Mouse (Mus musculus) E14TG2a.4 (cell line): ENCODE results near the gene Cpxm1.

Experiments used
- CTCF ChIP-seq: conservative IDR thresholded peaks from 2 replicates; pipeline ENCODE4 v1.5.1; 2014; ENCODE audit warnings: low read length
- NANOG ChIP-seq: IDR thresholded peaks from 2 replicates; pipeline ENCODE4 v1.6.1; 2014; ENCODE audit warnings: borderline replicate concordance, low read length, mixed read lengths
- POU5F1 ChIP-seq: IDR thresholded peaks from 2 replicates; pipeline ENCODE4 v1.6.1; 2014; ENCODE audit warnings: low read length, borderline replicate concordance

DNA sequence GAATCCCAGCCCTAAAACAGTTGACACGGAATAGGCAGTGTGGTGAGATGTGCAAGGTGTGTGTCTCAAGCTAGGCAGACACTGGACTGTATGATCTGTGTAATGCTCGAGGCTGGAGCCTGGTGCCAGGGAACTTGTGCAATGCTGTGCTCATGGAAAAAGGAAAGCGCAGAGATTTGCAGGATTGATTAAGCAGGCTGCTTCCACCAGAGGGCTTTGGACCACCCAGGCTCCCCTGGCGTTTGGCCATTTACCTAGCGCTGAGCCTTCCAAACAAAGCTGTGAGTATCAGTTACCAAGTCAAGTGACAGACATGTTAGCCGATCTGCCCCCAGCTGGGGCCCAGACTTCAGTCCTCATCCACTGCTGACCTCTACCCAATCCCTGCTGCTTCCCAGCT lies 10.8 kb upstream of the Cpxm1 start:
- TF ChIP-seq CTCF (peak; percentile 6; the same call in 1 of the 2 replicates), POU5F1 (no peak), NANOG (no peak)
